Mouse (Mus musculus) olfactory bulb, adult 2 months (tissue): ENCODE measurements around the gene Nobox. TPM values are rescaled to one million over a fixed set of nuclear protein-coding genes. Genes with fewer than 3 reads are reported as not detected.

ENCODE experiments used
- H3K27ac ChIP-seq: fragments of 200-500 bp; 2 replicates; pipeline ENCODE4 v1.5.1; 2012; ENCODE audit warnings: low read depth, low read length; ENCODE audit not compliant: insufficient read depth
- H3K4me1 ChIP-seq: fragments of 200-500 bp; 2 replicates; pipeline ENCODE4 v1.6.1; 2012; ENCODE audit warnings: low read length; ENCODE audit not compliant: control insufficient read depth, insufficient read depth
- H3K4me3 ChIP-seq: fragments of 200-500 bp; 2 replicates; pipeline ENCODE4 v1.5.1; 2012; ENCODE audit warnings: mild to moderate bottlenecking, low read depth, low read length, moderate library complexity; ENCODE audit not compliant: insufficient read depth
- CTCF ChIP-seq: fragments of 200-500 bp; IDR thresholded peaks from 2 replicates; pipeline ENCODE4 v1.5.1; 2012; ENCODE audit warnings: low read depth, mild to moderate bottlenecking, low read length, moderate library complexity; ENCODE audit not compliant: insufficient read depth
- POLR2A ChIP-seq: fragments of 200-500 bp; IDR thresholded peaks from 2 replicates; pipeline ENCODE4 v1.6.1; 2012; ENCODE audit warnings: mild to moderate bottlenecking, low read depth, low read length, moderate library complexity; ENCODE audit not compliant: insufficient read depth
- WGBS: fragments of 180-500 bp; shearing (Covaris S2); methylation state at CpG from one replicate; pipeline ENCODE4 v1.1.7; 2018; 5-methylcytosine and 5-hydroxymethylcytosine counted together
- polyA plus RNA-seq: library from polyadenylated mRNA; stranded (reverse); fragments of >200 nt; gene quantifications from 2 replicates; pipeline ENCODE4 v1.2.4, GENCODE M21; 2012; ENCODE audit warnings: low replicate concordance; ENCODE audit not compliant: missing spikeins, insufficient read depth, insufficient read length

The Nobox gene
- polyA plus RNA-seq = not detected in 2 replicates

GRCm38 (mm10) chr6:43309454-43309853 is at the start of gene Nobox:
TSS of gene Nobox (minus strand) at chr6:43309554.
- 75% methylated on average over 16 of the region's 16 CpGs for WGBS
- H3K4me3 ChIP-seq = no peak within 1 kb of the TSS
- 0 out of 2 replicates have a peak, but pooled peaks cover 2% of the 10 kb centered on the region for H3K4me1 ChIP-seq
- TF ChIP-seq CTCF (no peak), POLR2A (no peak)
- H3K27ac ChIP-seq = no peak within 1 kb of the TSS

DNA sequence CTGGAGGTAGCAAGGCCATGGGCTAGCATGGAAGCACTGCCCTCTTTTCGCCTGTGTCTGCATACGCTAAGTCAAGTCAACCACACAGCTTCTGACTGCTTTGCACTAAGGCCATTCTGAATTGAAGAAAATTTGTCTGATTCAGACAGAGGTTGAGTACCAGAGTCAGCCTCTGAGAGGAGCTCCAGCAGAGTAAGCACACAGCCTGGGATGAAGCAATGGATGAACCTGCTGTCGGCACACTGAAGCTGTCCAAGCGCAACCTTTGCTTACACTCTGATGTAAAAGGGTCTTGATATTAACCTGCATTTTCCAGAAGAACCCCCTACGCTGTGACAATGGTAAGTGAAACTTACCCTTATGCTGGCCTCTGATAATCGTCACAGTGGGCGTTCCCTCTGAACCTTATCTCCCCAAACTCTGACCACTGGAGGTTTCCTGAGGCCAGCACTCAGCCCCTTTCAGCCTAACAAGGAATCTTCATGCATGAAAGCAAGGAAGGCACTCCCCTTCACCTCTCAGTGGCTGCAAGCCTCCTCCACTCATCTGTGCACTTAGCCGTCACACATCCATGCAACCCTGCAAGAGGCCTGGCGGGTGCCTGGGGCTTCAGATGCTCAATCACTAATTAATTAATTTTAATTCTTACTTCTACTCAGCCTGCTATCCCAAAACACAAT is 45.3 kb upstream of the Nobox start:
- Histone ChIP-seq H3K4me1 (no peaks in the 10 kb centered on the region), H3K27ac (no peak overlapping the region), H3K4me3 (no peak overlapping the region)
- WGBS = 88% methylated on average over 9 of the region's 9 CpGs
- no peak for TF ChIP-seq POLR2A
- no peak for TF ChIP-seq CTCF

- no peaks in the 10 kb centered on the region; the same call in 1 of the 2 replicates for H3K4me1 ChIP-seq
- H3K4me3 ChIP-seq = no peak overlapping the region
- WGBS = 61% methylated on average over 4 of the region's 4 CpGs
- H3K27ac ChIP-seq = no peak overlapping the region
- TF ChIP-seq CTCF (no peak), POLR2A (no peak)
Observed at GRCm38 (mm10) chr6:43353446-43353845, 44.1 kb upstream of the Nobox start.

DNA sequence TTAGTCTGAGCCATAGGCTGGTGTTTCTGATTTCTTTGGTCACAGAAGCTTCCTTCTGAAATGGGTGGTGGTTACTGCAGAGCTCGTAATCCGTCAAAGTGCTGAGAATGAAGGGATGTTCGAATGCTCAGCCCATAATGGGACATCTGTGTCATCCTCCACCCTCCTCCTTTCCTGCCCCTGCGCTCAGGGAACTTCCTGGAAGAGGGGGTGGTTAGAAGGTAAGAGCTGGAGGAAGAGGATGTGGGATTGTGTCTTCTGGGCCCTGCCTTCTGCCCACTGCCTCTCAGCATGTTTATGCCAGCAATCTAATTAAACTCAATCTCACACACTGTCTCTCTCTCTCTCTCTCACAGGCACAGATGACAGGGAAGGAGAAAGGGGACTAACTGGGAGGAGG is 39.7 kb upstream of the Nobox start:
- Histone ChIP-seq H3K4me3 (no peak overlapping the region), H3K4me1 (no peaks in the 10 kb centered on the region; the same call in 1 of the 2 replicates), H3K27ac (no peak overlapping the region)
- TF ChIP-seq CTCF (no peak), POLR2A (no peak)
- WGBS = 76% methylated on average over 4 of the region's 4 CpGs

DNA sequence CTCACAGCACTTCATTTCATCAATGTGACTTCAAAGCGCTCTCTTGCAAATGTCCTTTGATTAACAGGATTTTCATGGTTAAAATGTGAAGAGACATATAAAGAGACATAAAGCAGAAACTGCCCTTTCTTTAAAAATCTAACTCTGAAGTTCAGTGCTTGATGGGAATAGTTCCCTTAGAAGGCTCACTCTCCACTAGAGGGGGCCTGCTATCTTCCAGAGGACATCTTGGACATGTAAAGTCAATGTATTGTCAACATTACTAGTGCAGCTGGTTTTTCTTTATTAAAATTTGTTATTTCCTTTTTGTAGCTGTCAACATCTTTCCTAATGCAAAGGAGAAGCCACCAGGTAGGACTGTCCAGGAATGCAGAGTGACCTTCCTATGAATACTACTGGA is 38.3 kb upstream of the Nobox start:
- Histone ChIP-seq H3K4me1 (no peaks in the 10 kb centered on the region; the same call in 1 of the 2 replicates), H3K4me3 (no peak overlapping the region), H3K27ac (no peak overlapping the region)
- TF ChIP-seq POLR2A (no peak), CTCF (no peak)
- 96% methylated on average over 1 of the region's 1 CpGs for WGBS

- no peaks in the 10 kb centered on the region for H3K4me1 ChIP-seq
- H3K4me3 ChIP-seq = no peak overlapping the region
- H3K27ac ChIP-seq = no peak overlapping the region
- TF ChIP-seq CTCF (no peak), POLR2A (no peak)
- WGBS = 84% methylated on average over 1 of the region's 1 CpGs
Observed at GRCm38 (mm10) chr6:43343006-43343405, 33.7 kb upstream of the Nobox start.

DNA sequence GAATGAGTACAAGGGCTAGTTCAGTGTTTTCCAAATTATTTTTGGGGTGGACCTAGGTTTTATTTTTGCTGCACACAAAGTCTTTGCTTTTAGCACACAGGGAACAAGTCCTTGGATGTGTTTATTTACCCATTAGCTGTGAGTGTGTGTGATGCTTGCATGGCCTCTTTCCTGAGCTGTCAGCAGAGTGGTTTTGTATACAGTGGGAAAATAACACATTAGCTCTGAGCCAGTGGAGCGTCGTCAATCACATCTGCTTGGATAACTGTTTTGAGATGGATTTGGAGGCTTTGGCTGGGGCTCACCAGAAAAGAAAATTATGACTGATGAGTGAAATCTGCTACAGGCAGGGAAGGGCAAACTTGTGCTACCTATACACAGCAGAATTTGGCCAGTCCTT is 33.0 kb upstream of the Nobox start:
- no peak for TF ChIP-seq POLR2A
- TF ChIP-seq CTCF = no peak
- Histone ChIP-seq H3K4me1 (0 out of 2 replicates have a peak, but pooled peaks cover under 1% of the 10 kb centered on the region), H3K4me3 (no peak overlapping the region), H3K27ac (no peak overlapping the region)
- WGBS = 35% methylated on average over 2 of the region's 2 CpGs

DNA sequence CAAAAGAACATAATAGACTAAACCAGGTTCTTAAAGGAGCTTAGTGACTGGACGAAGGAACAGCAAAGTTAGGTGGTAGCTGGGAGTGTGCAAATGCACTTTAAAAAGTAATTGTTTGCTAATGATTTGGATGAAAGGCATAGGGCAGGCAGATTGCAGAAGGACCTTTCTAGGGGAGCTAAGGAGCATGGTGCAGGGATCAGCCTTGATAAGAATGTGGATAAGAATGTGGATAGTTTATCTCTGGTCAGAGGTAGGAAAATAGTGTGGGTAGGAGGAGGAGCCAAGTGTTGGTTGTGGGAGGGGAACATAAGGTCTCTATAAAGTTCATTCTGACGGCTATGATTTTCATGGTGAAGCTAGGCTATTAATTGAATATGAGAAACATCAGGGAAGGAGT is 29.4 kb upstream of the Nobox start:
- Histone ChIP-seq H3K4me3 (no peak overlapping the region), H3K27ac (no peak overlapping the region), H3K4me1 (0 out of 2 replicates have a peak, but pooled peaks cover 2% of the 10 kb centered on the region)
- WGBS = 85% methylated on average over 2 of the region's 2 CpGs
- no peak for TF ChIP-seq POLR2A
- no peak for TF ChIP-seq CTCF

DNA sequence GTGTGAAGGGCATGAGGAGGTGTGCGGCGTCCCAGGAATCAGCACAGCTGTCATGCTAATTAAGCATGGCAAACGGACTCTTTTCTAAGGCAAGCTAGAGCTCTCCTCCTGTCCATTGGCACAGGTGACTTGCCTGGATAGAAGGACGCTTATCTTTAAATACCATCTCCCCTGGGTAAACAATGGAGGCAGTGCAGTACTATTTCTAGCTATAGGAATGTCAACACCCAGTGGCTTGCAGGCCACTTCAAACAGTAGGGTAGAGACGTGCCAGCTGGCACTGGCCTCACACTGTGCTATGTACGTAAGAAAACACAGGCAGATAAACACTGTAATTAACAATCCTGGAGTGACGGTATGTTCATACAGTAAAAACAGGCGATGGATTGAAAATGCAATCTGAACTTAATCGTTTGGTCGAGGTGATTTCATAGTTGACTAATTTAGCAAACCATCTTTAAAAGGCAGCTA is 28.2 kb upstream of the Nobox start:
- Histone ChIP-seq H3K4me1 (0 out of 2 replicates have a peak, but pooled peaks cover 2% of the 10 kb centered on the region), H3K4me3 (no peak overlapping the region), H3K27ac (no peak overlapping the region)
- 19% methylated on average over 10 of the region's 10 CpGs for WGBS
- no peak for TF ChIP-seq POLR2A
- TF ChIP-seq CTCF = no peak
